Mouse (Mus musculus): ENCODE results near the gene Tfr2.

- TF ChIP-seq POLR2A (IDR thresholded peaks at IDR 0.05; ENCODE audit: borderline replicate concordance, low read depth, low read length): no peak
- no peak for TF ChIP-seq CTCF (IDR thresholded peaks at IDR 0.05; ENCODE audit: low read depth, low read length)
These were observed 41.6 kb downstream of the Tfr2 start for GRCm38 (mm10) chr5:137611245-137611602.
